In the genomic region with DNA sequence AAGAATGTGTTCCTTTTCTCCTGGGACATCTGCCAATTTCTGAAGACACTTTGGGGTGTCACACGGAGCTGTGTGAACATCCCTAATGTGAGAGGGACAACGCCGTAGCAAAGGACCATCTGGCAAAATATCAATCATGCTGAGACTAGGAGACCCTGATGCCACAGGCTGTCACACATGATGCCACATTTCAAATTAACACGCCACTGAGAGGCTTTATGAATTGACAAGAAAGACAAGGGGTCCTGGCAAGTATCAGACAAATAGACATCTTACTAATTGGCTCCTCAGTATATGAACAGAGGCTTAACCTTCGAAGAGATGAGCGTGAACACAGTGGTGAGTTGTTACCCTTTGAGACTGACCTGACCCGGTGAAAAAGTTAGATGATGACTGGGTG, we compare ENCODE assay signal across 35 mouse cellular contexts. TPM values are rescaled to one million over a fixed set of nuclear protein-coding genes. Genes with fewer than 3 reads are reported as not detected.
DNase-seq lines count a peak whose midpoint lies in the region; ATAC-seq and TF ChIP-seq lines count a peak whose summit lies in the region.
"Had no signal": no experiment of that assay in that cellular context is flagged by ENCODE, and none has a peak within 500 bp of the region (broad histone marks: within the 10 kb centered on the region; RNA-seq: fewer than 3 reads in every experiment).

No protein-coding gene starts in this region.

- no peak for TF ChIP-seq CTCF in forebrain, postnatal 0 days (IDR thresholded peaks at IDR 0.05; ENCODE audit: low read depth)

- H3K9me3 ChIP-seq in hindbrain, embryonic 11.5 days (ENCODE audit: control insufficient read depth, low read length): no peaks in the 10 kb centered on the region
- no peaks in the 10 kb centered on the region for H3K9me3 ChIP-seq in hindbrain, embryonic 10.5 days
- no peaks in the 10 kb centered on the region for H3K9me3 ChIP-seq in forebrain, embryonic 13.5 days (replicated peaks)
- no peaks in the 10 kb centered on the region for H3K9me3 ChIP-seq in forebrain, postnatal 0 days (ENCODE audit: low read length)
- H3K9me3 ChIP-seq: embryonic facial prominence, embryonic 13.5 days; heart, embryonic 13.5 days; kidney, embryonic 15.5 days; midbrain, embryonic 10.5 days; neural tube, embryonic 12.5 days had no signal

- no peak overlapping the region for H3K27ac ChIP-seq in hindbrain, embryonic 11.5 days (ENCODE audit: low read depth, low read length)
- H3K27ac ChIP-seq in hindbrain, embryonic 10.5 days: no peak overlapping the region
- H3K27ac ChIP-seq in forebrain, embryonic 13.5 days: no peak overlapping the region
- no peak overlapping the region for H3K27ac ChIP-seq in forebrain, postnatal 0 days (ENCODE audit: low read depth, low read length)
- H3K27ac ChIP-seq: embryonic facial prominence, embryonic 13.5 days; heart, embryonic 13.5 days; kidney, embryonic 15.5 days; macrophage; midbrain, embryonic 10.5 days; neural tube, embryonic 12.5 days had no signal

- peak; percentile 18 for DNase-seq in hindbrain, embryonic 11.5 days (ENCODE audit: low spot score)
- no peak for DNase-seq in hindbrain, embryonic 10.5 days (ENCODE audit: low spot score)
- DNase-seq in forebrain, postnatal 0 days: no peak
- DNase-seq in mesoderm, embryonic 11.5 days (ENCODE audit: low read depth, low spot score): peak; percentile 40
- no peak for DNase-seq in spleen, adult 12 weeks (ENCODE audit: low spot score)
- DNase-seq in gastrocnemius, postnatal 14 days: no peak
- DNase-seq: adrenal gland, postnatal 36 days; B cell, adult 2 months; cerebellum, adult 11 months; gastrocnemius, postnatal 10 days; heart, adult 18-20 months; heart, postnatal 14 days; kidney, postnatal 4 days; layer of hippocampus, adult 9-11 months; right cerebral cortex, adult 18-20 months; thymus, adult 18-20 months; thymus, postnatal 4 days had no signal

- no peak overlapping the region for H3K9ac ChIP-seq in hindbrain, embryonic 11.5 days (ENCODE audit: low read depth, low read length)
- H3K9ac ChIP-seq in forebrain, embryonic 13.5 days: no peak overlapping the region
- H3K9ac ChIP-seq in forebrain, postnatal 0 days: no peak overlapping the region
- H3K9ac ChIP-seq: embryonic facial prominence, embryonic 13.5 days; heart, embryonic 13.5 days; kidney, embryonic 15.5 days; neural tube, embryonic 12.5 days had no signal

- WGBS in hindbrain, embryonic 11.5 days: 68% methylated on average over 7 of the region's 7 CpGs
- WGBS in hindbrain, embryonic 10.5 days: 71% methylated on average over 7 of the region's 7 CpGs
- 62% methylated on average over 7 of the region's 7 CpGs for WGBS in forebrain, embryonic 13.5 days
- WGBS in forebrain, postnatal 0 days: 54% methylated on average over 7 of the region's 7 CpGs

- H3K27me3 ChIP-seq in hindbrain, embryonic 11.5 days (ENCODE audit: control insufficient read depth, insufficient read depth, low read length): no peaks in the 10 kb centered on the region
- H3K27me3 ChIP-seq in hindbrain, embryonic 10.5 days (ENCODE audit: insufficient read depth, poor library complexity, severe bottlenecking): peaks cover 3% of the 10 kb centered on the region; the same call in 1 of the 2 replicates
- H3K27me3 ChIP-seq in forebrain, embryonic 13.5 days: no peaks in the 10 kb centered on the region
- H3K27me3 ChIP-seq in forebrain, postnatal 0 days (ENCODE audit: insufficient read depth, low read length): no peaks in the 10 kb centered on the region
- H3K27me3 ChIP-seq: embryonic facial prominence, embryonic 13.5 days; heart, embryonic 13.5 days; kidney, embryonic 15.5 days; neural tube, embryonic 12.5 days; Patski had no signal

- no peaks in the 10 kb centered on the region for H3K36me3 ChIP-seq in hindbrain, embryonic 11.5 days (ENCODE audit: control insufficient read depth, insufficient read depth, low read length)
- H3K36me3 ChIP-seq in hindbrain, embryonic 10.5 days: no peaks in the 10 kb centered on the region
- no peaks in the 10 kb centered on the region for H3K36me3 ChIP-seq in forebrain, embryonic 13.5 days (ENCODE audit: poor library complexity, severe bottlenecking)
- H3K36me3 ChIP-seq in forebrain, postnatal 0 days (ENCODE audit: insufficient read depth): no peaks in the 10 kb centered on the region
- H3K36me3 ChIP-seq: embryonic facial prominence, embryonic 13.5 days; G1E; heart, embryonic 13.5 days; kidney, embryonic 15.5 days; midbrain, embryonic 10.5 days; neural tube, embryonic 12.5 days had no signal

- intact Hi-C loops in gastrocnemius, postnatal 14 days (cut with DNase I; ENCODE audit: low total_unique reads): no loop called here

- H3K4me1 ChIP-seq in hindbrain, embryonic 11.5 days (replicated peaks; ENCODE audit: control insufficient read depth, insufficient read depth, low read length): no peaks in the 10 kb centered on the region
- 0 out of 2 replicates have a peak, but pooled peaks cover 4% of the 10 kb centered on the region for H3K4me1 ChIP-seq in hindbrain, embryonic 10.5 days (replicated peaks)
- H3K4me1 ChIP-seq in forebrain, embryonic 13.5 days: peaks cover 3% of the 10 kb centered on the region; the same call in 1 of the 2 replicates
- H3K4me1 ChIP-seq in forebrain, postnatal 0 days (ENCODE audit: insufficient read depth): no peaks in the 10 kb centered on the region
- H3K4me1 ChIP-seq: embryonic facial prominence, embryonic 13.5 days; heart, embryonic 13.5 days; kidney, embryonic 15.5 days; neural tube, embryonic 12.5 days had no signal

- ATAC-seq in hindbrain, embryonic 11.5 days (ENCODE audit: low FRiP score): peak; percentile 35; the same call in 1 of the 2 replicates
- ATAC-seq in forebrain, embryonic 13.5 days: peak; percentile 82; the same call in 1 of the 2 replicates
- peak; percentile 58; the same call in 1 of the 2 replicates for ATAC-seq in forebrain, postnatal 0 days
- ATAC-seq: intestine, postnatal 0 days; Patski had no signal

- H3K4me2 ChIP-seq in hindbrain, embryonic 11.5 days (replicated peaks; ENCODE audit: low read depth, low read length): no peak overlapping the region
- no peak overlapping the region for H3K4me2 ChIP-seq in forebrain, embryonic 13.5 days
- H3K4me2 ChIP-seq in forebrain, postnatal 0 days (ENCODE audit: low read depth): no peak overlapping the region
- H3K4me2 ChIP-seq: embryonic facial prominence, embryonic 13.5 days; heart, embryonic 13.5 days; kidney, embryonic 15.5 days; neural tube, embryonic 12.5 days had no signal

- H3K4me3 ChIP-seq in hindbrain, embryonic 11.5 days (ENCODE audit: low read depth, low read length): no peak overlapping the region
- no peak overlapping the region for H3K4me3 ChIP-seq in hindbrain, embryonic 10.5 days
- no peak overlapping the region for H3K4me3 ChIP-seq in forebrain, embryonic 13.5 days
- no peak overlapping the region for H3K4me3 ChIP-seq in forebrain, postnatal 0 days (ENCODE audit: low read depth, low read length)
- H3K4me3 ChIP-seq: embryonic facial prominence, embryonic 13.5 days; heart, embryonic 13.5 days; kidney, embryonic 15.5 days; midbrain, embryonic 10.5 days; neural tube, embryonic 12.5 days had no signal

RNA-seq across cellular contexts. Expression of gene Gm11214, which starts 2.6 kb away (rescaled TPM):
- not detected in 2 replicates for polyA plus RNA-seq in hindbrain, embryonic 11.5 days (2014; fragmentation: Nextera tagmentation; extraction: Ambion mirVana)
- polyA plus RNA-seq in hindbrain, embryonic 10.5 days (2016; fragmentation: Nextera tagmentation; extraction: Ambion mirVana): not detected in 2 replicates
- polyA plus RNA-seq in forebrain, embryonic 13.5 days (2015; fragmentation: Nextera tagmentation; extraction: Ambion mirVana): not detected in 2 replicates
- total RNA-seq in forebrain, postnatal 0 days (2014; rRNA removed): not detected in 2 replicates
- polyA plus RNA-seq in forebrain, postnatal 0 days (2015; fragmentation: Nextera tagmentation; extraction: Ambion mirVana): not detected in 2 replicates
- not detected for total RNA-seq in gastrocnemius, postnatal 14 days (2021)
- total RNA-seq: adrenal gland, adult 18-20 months; adrenal gland, postnatal 36 days; CH12.LX; G1E; gastrocnemius, postnatal 10 days; heart, adult 18-20 months; heart, postnatal 14 days; left cerebral cortex, adult 8-10 months; liver, adult 2 months had no signal
- polyA plus RNA-seq: embryonic facial prominence, embryonic 13.5 days; G1E; heart, embryonic 13.5 days; intestine, postnatal 0 days; kidney, embryonic 15.5 days; limb, embryonic 11.5 days; liver, adult 2 months; liver, embryonic 16.5 days; lung, embryonic 16.5 days; macrophage; midbrain, embryonic 10.5 days; neural tube, embryonic 12.5 days; Patski; stomach, embryonic 16.5 days had no signal

RNA-seq across cellular contexts. Expression of gene Tex48, which starts 43.5 kb away (rescaled TPM):
- not detected in 2 replicates for polyA plus RNA-seq in hindbrain, embryonic 11.5 days (2014; fragmentation: Nextera tagmentation; extraction: Ambion mirVana)
- polyA plus RNA-seq in hindbrain, embryonic 10.5 days (2016; fragmentation: Nextera tagmentation; extraction: Ambion mirVana): not detected in 2 replicates
- polyA plus RNA-seq in forebrain, embryonic 13.5 days (2015; fragmentation: Nextera tagmentation; extraction: Ambion mirVana): not detected in 2 replicates
- total RNA-seq in forebrain, postnatal 0 days (2014; rRNA removed): not detected in 2 replicates
- polyA plus RNA-seq in forebrain, postnatal 0 days (2015; fragmentation: Nextera tagmentation; extraction: Ambion mirVana): not detected in 2 replicates
- total RNA-seq in gastrocnemius, postnatal 14 days (2021): not detected
- total RNA-seq: adrenal gland, adult 18-20 months; adrenal gland, postnatal 36 days; CH12.LX; G1E; gastrocnemius, postnatal 10 days; heart, adult 18-20 months; heart, postnatal 14 days; left cerebral cortex, adult 8-10 months; liver, adult 2 months had no signal
- polyA plus RNA-seq: embryonic facial prominence, embryonic 13.5 days; G1E; heart, embryonic 13.5 days; intestine, postnatal 0 days; kidney, embryonic 15.5 days; limb, embryonic 11.5 days; liver, adult 2 months; liver, embryonic 16.5 days; lung, embryonic 16.5 days; macrophage; midbrain, embryonic 10.5 days; neural tube, embryonic 12.5 days; Patski; stomach, embryonic 16.5 days had no signal

Comparison
In these comparisons a context has a peak if more than half of its experiments do, and no peak if none do; other contexts are left out.
1. DNase-seq: peak in hindbrain, embryonic 11.5 days (single experiment) and mesoderm, embryonic 11.5 days (single experiment); none in hindbrain, embryonic 10.5 days (single experiment), forebrain, postnatal 0 days (single experiment), spleen, adult 12 weeks (single experiment) and gastrocnemius, postnatal 14 days (single experiment).
2. Peak in every context shown above with its lines, with median percentiles within 50 percentile points of each other: ATAC-seq.